Mouse (Mus musculus): Measurements from ENCODE around the gene Irf2bp1.

Gene Irf2bp1

DNA sequence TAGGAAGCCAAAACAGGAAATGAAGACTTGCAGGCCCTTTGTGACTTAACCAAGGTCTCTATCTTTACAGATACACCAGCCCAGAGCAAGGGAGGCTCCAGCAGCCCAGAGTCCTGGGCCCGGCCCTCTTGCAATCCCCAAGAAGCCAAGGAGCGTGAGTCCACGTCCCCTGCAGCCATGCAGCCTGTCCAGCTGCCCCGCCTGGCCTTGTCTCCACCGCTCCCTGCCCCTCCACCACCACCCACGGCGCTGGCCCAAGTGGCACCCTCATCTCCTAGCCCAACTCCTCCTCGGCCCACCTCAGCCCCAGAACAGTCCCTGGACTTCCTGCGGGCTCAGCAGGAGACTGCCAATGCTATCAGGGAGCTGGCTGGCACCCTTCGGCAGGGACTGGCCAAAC, 3.4 kb upstream of the Irf2bp1 start:
- DNase-seq (ENCODE audit: low read depth, low spot score): peak; percentile 29

DNA sequence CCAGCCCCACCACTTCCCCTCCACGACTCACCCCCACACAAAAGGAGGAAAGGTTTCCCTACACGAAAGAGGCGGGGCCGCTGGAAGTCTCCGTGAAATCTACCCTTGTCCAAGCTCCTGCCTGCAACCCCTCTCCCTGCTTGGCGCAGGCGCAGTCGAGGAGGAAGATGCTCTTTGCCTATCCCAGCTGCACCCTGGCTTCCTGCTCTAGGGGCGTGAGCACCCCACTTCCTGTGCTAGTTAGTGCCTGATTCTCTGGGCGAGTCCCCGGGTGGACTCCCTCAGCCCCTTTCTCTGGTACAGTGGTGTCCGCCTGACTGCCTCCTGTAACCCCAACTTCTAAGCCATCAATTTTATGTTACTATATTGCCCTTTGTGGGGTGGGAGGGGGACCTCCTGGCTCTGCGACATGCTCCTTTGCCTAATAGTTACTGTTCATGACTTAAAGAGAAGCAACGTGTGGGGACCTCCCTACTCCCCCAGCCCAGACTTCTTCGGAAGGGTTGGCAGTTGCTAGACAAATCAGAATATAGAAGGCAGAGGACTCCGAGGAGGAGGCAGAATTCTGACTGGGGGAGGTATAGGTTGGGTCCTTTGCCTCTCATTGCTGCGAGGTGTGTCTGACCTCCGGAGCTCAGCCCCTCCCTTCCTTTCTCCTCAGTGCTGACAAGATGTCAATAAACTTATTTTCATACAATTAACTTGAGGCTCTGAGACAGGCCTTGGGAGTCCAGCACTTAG, 2.6 kb upstream of the Irf2bp1 start:
- DNase-seq (ENCODE audit: low read depth, low spot score): peak; percentile 91

DNA sequence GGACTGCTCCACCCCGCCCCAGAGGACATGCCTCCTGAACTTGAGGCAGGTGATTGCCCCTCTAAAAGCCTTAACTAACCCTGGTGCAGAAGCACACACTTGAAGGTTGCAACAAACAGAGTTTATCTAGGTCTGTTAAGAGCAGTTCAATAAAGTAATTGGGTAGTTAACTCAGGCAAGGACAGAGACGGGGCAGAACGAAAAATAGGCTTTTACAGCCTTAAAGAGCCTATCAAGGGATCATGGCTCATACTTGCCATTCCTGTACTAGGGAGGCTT, 2.1 kb upstream of the Irf2bp1 start:
- no peak for DNase-seq (ENCODE audit: low read depth, low spot score)

DNA sequence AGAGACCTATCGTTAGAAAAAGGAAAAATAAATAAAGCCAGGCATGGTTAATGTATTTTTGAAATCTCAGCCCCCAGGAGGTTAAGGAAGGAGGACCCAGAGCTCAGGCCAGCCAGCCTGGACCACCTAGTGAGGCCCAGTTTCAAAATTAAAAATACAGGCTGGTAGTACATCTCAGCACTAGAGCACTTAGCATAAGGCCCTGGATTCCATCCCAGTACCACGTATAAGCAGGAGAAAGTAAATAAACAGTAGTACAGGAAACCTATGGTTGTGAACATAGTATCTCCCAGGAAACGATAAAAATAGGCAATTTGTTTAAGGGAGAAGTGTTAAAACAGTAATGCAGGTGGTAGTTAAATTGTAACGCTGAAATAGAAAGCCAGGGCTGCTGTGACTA, 1.7 kb upstream of the Irf2bp1 start:
- no peak for DNase-seq (ENCODE audit: low read depth, low spot score)

DNA sequence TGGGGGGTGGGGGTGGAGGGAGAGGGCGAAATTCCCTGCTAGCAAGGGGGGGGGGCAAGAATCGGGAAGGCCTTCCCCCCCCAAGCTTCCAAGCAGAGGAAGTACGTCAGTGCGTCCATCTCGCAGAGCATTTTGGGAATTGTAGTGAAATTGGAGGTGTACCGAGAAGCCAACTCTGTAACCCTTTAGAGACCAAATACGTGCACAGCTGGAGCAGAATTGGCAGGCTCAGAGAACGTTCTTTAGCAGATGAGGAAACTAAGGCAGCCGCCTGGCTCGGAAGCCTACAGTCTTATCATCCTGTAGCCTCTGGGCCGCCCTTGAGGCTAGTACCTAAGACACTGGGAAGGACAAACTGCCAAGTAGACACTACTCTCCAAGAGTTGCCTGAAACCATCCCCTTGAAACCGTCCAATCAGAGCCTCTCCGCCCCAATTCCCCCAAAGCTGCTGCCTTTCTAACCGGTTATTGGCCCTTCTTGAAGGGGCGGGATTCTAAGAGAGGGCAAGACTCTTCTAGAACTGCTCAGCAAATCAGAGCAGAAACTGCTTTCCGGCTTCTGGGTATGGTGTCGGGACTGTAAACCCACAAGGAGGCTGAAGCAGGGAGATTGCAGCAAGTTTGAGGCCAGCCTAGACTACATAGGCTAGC, 871 bp upstream of the Irf2bp1 start:
- peak; percentile 84 for DNase-seq (ENCODE audit: low read depth, low spot score)

DNA sequence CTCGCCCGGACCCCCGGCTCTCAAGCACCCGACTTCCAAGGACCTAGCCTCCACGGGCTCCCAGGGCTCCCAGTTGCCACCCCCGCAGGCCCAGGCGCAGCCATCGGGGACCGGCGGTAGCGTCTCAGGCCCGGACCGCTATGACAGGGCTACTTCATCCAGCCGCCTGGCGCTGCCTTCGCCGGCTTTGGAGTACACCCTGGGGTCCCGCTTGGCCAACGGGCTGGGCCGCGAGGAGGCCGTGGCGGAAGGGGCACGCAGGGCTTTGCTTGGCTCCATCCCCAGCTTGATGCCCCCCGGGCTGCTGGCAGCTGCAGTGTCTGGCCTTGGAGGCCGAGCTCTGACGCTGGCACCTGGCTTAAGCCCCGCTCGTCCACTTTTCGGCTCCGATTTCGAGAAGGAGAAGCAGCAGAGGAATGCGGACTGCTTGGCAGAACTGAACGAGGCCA, 811 bp downstream of the Irf2bp1 start:
- no peak for DNase-seq (ENCODE audit: low read depth, low spot score)

DNA sequence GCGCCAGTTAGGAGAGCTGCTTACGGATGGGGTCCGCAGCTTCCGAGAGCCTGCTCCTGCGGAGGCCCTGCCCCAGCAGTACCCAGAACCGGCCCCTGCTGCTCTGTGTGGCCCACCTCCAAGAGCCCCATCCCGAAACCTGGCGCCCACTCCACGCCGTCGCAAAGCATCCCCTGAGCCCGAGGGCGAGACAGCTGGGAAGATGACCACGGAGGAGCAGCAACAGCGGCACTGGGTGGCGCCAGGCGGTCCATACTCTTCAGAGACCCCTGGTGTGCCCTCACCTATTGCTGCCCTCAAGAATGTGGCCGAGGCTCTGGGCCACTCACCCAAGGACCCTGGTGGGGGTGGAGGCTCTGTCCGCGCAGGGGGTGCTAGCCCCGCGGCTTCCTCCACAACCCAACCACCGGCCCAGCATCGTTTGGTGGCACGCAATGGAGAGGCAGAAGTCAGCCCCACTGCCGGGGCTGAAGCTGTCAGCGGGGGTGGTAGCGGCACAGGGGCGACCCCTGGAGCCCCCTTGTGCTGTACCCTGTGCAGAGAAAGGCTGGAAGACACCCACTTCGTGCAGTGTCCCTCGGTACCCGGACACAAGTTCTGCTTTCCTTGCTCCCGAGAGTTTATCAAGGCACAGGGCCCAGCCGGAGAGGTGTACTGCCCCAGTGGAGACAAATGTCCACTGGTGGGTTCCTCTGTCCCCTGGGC, 1.7 kb downstream of the Irf2bp1 start:
- DNase-seq (ENCODE audit: low read depth, low spot score): no peak

DNA sequence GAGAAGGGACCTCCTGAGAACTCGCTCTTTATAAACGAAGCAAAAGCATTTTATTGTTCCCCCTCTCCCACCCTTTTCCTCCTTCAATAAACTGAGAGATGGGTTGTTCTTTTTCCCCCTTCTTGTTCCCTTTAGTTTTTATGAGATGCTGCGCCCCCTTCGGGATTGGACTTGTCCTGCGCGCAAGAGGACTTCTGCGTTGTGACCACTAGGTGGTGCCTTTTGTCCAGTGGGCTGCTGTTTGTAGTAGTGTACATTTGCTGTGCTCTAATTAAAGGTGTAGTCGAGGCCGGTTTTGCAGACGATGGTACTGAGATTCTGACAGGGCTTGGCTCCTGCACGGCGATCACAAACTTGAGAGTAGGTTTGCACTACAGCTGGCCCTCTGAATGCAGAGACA, 2.6 kb downstream of the Irf2bp1 start:
- DNase-seq (ENCODE audit: low read depth, low spot score): peak; percentile 90

DNA sequence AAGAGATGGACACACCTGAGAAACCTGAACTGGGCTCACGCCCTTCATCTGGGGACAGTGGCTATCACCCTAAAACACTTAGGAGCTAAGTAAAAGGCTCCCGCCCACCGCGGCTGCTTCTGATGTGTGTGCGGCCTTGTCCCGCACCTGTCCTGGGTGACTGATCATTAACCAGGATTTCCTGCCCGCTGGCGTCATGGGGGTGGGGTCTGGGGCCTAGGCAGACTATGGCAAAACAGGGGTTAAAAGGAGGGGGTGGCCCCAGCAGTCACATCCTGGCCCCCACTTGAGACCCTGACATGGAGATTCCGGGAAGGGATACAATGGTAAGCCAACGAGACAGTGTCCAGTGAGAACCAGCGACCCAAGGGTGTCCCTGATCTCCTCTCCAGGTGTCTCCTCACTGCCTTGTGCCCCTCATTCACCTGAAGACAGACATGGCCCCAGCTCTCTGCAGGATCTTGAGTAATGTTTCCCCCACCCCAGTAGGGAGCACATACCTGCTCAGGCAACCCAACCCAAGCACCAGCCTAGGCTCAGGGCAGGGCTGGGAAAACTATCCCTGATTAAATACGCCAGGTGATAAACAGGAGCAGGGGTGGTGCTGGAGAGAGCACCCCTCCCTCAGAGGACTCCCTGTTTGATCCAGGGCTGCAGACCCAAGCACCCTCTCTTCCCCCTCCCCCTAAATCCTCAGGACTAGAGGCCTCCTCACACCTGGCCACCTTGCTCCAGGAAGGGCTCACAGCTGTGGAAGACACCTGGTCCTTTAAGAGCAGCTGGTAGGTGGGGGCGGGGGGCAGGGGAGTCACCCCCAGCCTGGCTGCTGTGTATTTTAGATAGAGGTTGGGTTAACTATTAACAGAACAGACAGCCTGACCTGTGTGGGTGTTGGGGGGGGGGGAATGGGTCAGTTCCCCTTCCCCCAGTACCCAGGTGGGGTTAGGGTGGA, 3.5 kb downstream of the Irf2bp1 start:
- DNase-seq (ENCODE audit: low read depth, low spot score): no peak

DNA sequence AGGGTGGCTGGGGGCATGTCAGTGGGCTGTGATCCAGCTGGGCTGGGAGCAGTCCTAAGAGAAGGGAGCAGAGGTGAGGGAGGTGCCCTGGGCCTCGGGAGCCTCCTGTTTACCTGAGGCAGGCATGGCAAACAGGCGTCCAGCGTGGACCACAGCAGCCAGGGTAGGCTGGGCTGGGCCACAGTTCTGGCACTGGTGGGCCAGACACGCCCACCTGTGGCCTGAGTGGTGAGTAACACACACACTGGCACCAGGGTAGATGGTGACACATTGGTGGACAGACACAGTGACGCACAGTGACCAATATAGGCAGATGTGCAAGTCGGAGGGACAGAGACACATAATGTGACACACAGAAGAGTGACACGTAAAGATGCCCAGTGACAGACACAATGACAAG, 6.7 kb downstream of the Irf2bp1 start:
- DNase-seq (ENCODE audit: low read depth, low spot score): no peak

DNA sequence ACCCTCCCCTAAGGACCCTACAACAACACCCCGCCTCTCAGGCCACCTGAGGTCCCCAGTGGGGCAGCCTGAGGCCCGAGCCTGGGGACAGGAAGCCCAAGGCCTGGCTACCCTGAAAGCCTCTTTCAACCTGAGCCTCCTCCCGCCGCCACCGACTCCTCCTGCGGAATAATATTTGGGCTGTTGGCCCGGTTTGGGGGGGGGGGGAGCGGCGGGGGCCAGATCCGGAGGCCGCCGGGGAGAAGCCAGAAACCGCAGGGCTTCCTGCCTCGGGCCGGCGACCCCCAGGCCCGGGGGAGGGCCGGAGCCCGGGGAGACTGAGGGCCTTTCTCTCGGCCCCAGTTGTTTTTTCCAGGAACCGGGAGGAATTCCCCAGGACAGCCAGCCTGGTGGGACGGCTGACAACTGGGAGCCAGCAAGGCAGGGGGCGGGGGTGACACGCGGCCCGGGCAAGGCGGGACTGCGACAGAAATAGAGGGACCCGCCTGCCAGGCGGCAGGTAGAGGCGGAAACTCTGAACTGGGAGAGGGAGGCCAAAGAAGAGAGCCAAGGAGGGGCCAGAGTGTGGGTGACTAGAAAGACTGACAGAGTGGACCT, 8.3 kb downstream of the Irf2bp1 start:
- no peak for DNase-seq (ENCODE audit: low read depth, low spot score)

DNA sequence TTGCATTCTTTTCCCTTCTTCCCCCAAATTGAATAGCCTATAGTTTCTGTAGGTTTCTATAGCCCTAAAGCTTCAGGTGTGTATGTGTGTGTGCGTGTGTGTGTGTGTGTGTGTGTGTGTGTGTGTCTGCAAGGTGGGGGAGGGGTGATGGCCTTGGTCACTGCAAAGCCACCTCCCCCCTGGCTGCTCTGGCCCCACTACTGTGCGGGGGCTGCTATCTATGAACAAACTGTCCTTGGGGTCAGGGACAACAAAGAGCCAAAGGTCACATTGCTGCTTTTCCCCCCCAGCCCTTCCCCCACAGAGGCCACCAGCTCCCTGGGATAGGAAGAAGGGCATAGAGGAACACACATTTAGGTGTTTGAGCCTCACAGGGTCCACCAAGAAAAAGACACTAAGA, 9.0 kb downstream of the Irf2bp1 start:
- DNase-seq (ENCODE audit: low read depth, low spot score): no peak

DNA sequence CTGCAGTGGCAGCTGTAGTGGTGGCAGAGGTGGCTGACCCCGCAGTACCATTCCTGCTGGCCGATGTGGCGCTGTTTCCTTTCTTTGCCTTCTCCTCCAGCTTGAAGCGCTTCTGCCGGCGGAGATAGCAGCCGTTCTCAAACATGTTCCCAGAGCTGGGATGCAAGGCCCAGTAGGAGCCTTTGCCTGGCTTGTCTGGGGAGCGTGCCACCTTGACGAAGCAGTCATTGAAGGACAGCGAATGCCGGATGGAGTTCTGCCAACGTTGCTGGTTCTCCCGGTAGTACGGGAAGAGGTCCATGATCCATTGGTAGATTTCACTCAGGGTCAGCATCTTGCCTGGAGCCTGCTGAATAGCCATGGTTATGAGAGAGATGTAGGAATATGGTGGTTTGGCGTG, 10.6 kb downstream of the Irf2bp1 start:
- no peak for DNase-seq (ENCODE audit: low read depth, low spot score)

DNA sequence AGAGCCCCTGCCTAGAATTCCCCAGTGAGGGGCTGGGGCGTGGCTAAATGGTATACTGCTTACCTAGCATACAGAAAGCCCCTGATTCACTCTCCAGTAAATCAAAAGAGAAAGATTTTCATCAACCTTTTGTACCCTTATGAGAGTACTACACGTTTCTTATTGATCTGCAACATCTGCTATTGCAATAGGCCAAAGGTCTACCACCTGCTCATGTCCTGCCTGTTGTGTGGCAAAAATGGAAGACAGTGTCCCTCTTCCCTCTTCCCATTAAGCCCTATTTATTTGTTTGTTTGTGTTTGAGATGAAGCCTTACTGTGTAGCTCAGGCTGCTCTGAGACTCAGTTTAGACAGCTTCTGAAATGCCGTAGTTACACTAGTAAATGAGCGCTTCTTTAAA, 12.2 kb downstream of the Irf2bp1 start:
- no peak for DNase-seq (ENCODE audit: low read depth, low spot score)

DNA sequence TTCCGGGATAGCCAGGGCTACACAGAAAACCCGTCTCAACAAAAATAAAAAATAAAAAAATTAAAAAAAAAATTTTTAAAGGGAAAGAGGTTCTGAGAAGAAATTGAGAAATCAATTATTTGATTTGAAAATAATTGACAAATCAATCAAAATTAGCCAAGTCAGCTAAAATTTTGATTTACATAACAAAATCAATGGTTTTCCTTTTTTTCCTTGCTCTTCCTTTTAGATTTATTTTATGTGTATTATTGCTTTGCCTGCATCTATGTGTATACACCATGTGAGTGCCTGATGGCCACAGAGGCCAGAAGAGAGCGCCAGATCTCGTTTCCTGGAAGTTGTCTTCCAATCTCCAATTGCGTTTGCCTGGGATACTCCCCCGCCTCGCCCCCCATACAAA, 14.1 kb downstream of the Irf2bp1 start:
- DNase-seq (ENCODE audit: low read depth, low spot score): no peak

DNA sequence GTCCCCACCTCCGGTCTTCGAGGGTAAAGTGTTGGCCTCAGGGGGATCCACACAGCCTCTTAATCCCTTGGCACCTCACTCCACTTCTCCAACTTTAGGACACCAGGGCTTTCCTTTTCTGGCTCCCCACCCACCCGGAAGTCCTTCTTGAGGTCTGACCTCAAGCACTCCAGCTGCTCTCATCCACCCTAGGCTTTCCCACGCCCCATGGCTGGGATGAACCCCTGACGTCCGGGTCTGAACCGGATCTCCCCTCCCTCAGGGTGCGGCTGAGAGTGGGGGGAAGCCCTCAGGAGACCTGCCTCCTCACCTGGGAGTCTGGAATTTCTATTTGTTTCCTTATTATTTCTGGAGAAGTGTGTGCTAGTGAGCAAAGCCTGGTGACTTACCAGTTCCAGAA, 17.2 kb downstream of the Irf2bp1 start:
- DNase-seq (ENCODE audit: low read depth, low spot score): no peak

DNA sequence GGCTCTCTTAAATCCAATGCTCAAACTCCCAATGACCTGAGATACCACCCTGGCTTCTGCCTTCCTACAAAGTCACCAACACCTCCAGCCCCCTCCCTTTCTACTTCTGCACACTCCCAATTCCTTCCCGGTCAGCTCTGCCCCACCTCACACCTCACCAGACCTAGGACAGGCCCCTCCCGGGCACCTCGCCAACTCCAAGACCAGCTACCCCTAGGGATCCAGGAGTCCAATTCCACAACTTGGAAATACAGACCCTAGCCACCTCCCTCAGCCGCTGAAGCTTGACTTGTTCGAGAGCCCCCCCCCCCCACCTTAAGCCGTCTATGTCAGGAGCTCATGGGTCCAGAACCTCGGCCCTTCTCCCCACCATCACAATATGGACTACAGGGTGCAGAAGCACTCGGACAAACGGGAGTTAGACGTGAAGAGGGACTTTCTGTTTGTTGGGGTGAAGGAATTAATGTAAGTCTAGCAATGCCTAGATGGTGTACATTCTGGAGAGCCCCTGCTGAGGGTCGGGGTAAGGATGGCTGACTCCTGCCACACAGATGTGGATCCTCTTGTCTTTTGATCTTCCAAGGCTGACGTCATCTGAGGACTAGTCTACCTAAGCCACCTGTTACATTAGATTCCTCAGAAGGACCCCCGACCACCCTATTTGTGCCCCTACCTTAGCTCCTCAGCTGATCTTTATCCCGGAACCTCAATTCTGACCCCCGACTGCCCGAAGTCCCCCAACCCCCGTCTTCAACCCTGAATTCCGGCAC, 18.5 kb downstream of the Irf2bp1 start:
- no peak for DNase-seq (ENCODE audit: low read depth, low spot score)

DNA sequence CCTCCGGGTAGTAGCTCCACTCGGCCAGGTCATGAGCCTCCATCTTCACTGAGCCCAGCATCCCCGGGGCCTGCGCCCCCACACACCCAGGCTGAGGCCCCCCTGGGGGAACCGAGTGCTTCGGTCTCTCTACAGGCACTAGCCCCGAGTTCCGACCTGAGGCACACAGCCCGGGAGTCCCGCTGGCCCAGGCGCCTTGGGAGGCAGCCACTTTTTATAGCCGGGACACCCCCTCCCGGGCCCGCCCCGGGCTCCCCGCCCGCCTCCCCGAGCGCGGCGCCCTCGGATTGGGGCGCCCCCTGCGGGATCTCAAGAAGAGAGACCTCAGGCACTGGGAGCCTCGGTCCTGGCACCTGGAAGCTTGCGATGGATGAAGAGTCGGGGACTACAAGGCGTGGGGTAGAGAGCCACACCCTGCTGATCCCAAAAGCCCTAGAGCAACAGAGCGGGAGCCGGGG, 19.5 kb downstream of the Irf2bp1 start, which contains the start of gene Foxa3:
Gene Foxa3 (minus strand): TSS at position 182 of the 458 bp plus-strand sequence.
- DNase-seq (ENCODE audit: low read depth, low spot score): peak; percentile 78

DNA sequence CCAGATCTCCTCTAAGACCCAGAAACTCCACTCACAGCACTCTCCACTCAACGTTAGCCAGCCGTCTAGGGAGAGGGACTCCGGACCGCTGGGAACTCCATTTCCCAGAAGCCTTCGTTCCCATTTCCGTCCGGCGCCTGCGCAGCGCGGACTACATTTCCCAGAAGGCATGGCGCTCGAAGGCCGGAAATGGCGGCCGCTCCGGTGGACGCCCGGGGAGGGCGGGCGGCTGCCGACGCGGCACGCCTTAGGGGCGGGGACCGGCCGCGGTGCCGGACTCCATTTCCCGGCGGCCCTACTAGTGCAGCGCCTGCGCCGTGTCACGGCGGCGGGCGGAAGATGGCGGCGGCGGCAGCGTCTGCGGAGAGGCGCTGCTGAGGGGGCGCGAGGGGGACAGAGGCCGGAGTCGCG, 20.3 kb downstream of the Irf2bp1 start, which contains the start of gene Sympk:
Gene Sympk (plus strand): TSS at position 282 of the 411 bp plus-strand sequence.
- DNase-seq (ENCODE audit: low read depth, low spot score): peak; percentile 98

DNA sequence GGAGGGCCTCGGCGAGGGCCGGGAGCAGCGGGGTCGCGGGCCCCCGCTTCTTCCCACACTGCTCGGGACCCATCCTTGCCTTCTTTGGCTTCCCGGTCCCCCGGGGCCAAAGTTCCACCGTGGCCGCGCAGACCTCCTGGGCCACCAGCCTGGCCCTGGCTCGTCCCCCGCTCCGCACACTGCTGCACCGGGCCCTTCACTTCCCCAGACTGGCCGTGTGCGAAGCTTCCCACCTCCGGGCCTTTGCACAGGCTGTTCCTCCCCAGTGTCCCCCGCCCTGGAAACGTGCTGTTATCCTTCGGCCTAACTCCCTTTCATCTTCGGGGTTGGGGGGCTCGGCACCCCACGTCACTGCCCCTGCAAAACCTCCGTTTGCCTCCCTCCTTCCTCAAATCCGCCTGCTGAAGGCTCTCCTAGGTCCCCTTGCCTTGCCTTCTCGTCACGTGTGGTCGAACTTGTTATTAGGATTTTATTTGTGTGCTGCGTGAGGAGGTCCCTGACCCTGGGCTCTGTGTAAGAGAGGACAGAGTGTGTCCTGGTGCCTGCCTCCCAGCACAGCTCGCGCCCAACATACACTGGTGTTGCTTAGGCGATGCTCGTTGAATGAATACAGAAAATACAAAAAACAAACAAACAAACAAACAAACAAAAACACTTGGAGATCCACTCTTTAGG, 20.9 kb downstream of the Irf2bp1 start:
- peak; percentile 47 for DNase-seq (ENCODE audit: low read depth, low spot score)
